Mouse (Mus musculus): ENCODE measurements around the gene Mast1. TPM values are rescaled to one million over a fixed set of nuclear protein-coding genes. Genes with fewer than 3 reads are reported as not detected.

The Mast1 gene
- total and polyA plus RNA-seq, 3 experiments, result 0.16 to 0.27 TPM; not detected in 1

- H3K4me1 ChIP-seq (ENCODE audit: insufficient read depth, low read depth, low read length), result peaks cover 82% of the 10 kb centered on the region
- no peaks in the 10 kb centered on the region for H3K9me3 ChIP-seq (replicated peaks)
- H3K27me3 ChIP-seq (ENCODE audit: insufficient read depth, low read length), result no peaks in the 10 kb centered on the region
- peaks cover 42% of the 10 kb centered on the region for H3K36me3 ChIP-seq (replicated peaks)
- peak; percentile 20 for DNase-seq (ENCODE audit: low spot score)
- no peak for TF ChIP-seq GATA2 (IDR thresholded peaks at IDR 0.05; ENCODE audit: borderline replicate concordance, low read depth, low read length)
- TF ChIP-seq TAL1 (conservative IDR thresholded peaks at IDR 0.05; ENCODE audit: low read depth, low read length), result no peak
- TF ChIP-seq GATA1 (IDR thresholded peaks at IDR 0.05; ENCODE audit: borderline replicate concordance, low read length), result no peak
- peak; percentile 77 for TF ChIP-seq CTCF (IDR thresholded peaks at IDR 0.05; ENCODE audit: low read depth, low read length)
- no peak; the same call in 1 of the 2 replicates for TF ChIP-seq POLR2AphosphoS5 (IDR thresholded peaks at IDR 0.05; ENCODE audit: insufficient replicate concordance, low read depth, low read length)
- no peak for ATAC-seq (ENCODE audit: extremely low read depth, insufficient number of reproducible peaks, low FRiP score, poor library complexity, severe bottlenecking)
- H3K4me3 ChIP-seq (ENCODE audit: low read depth, low read length), result peak overlapping the region; percentile 34; the same call in 1 of the 2 replicates
Measured at GRCm38 (mm10) chr8:84973803-84974542, 36.8 kb upstream of the Mast1 start.

GRCm38 (mm10) chr8:84973079-84973478 is 35.9 kb upstream of the Mast1 start:
- Histone ChIP-seq H3K36me3 (replicated peaks) (peaks cover 42% of the 10 kb centered on the region), H3K4me1 (ENCODE audit: insufficient read depth, low read depth, low read length) (peaks cover 82% of the 10 kb centered on the region), H3K9me3 (replicated peaks) (no peaks in the 10 kb centered on the region), H3K4me3 (ENCODE audit: low read depth, low read length) (no peak overlapping the region), H3K27me3 (ENCODE audit: insufficient read depth, low read length) (no peaks in the 10 kb centered on the region)
- no peak for ATAC-seq (ENCODE audit: extremely low read depth, insufficient number of reproducible peaks, low FRiP score, poor library complexity, severe bottlenecking)
- DNase-seq (ENCODE audit: low spot score), result no peak
- TF ChIP-seq GATA1 (IDR thresholded peaks at IDR 0.05; ENCODE audit: borderline replicate concordance, low read length), result no peak
- no peak for TF ChIP-seq CTCF (IDR thresholded peaks at IDR 0.05; ENCODE audit: low read depth, low read length)
- TF ChIP-seq POLR2AphosphoS5 (IDR thresholded peaks at IDR 0.05; ENCODE audit: insufficient replicate concordance, low read depth, low read length), result no peak

GRCm38 (mm10) chr8:84970913-84971312 is 33.8 kb upstream of the Mast1 start:
- Histone ChIP-seq H3K4me3 (ENCODE audit: low read depth, low read length) (peak overlapping the region; percentile 78), H3K27me3 (ENCODE audit: insufficient read depth, low read length) (no peaks in the 10 kb centered on the region), H3K4me1 (ENCODE audit: insufficient read depth, low read depth, low read length) (peaks cover 89% of the 10 kb centered on the region), H3K9me3 (replicated peaks) (no peaks in the 10 kb centered on the region), H3K36me3 (replicated peaks) (peaks cover 49% of the 10 kb centered on the region)
- DNase-seq (ENCODE audit: low spot score) (peak; percentile 79), ATAC-seq (ENCODE audit: extremely low read depth, insufficient number of reproducible peaks, low FRiP score, poor library complexity, severe bottlenecking) (peak; percentile 72)
- TF ChIP-seq GATA2 (IDR thresholded peaks at IDR 0.05; ENCODE audit: borderline replicate concordance, low read depth, low read length) (no peak), CTCF (IDR thresholded peaks at IDR 0.05; ENCODE audit: low read depth, low read length) (no peak), TAL1 (conservative IDR thresholded peaks at IDR 0.05; ENCODE audit: low read depth, low read length) (peak; percentile 86)

GRCm38 (mm10) chr8:84970135-84970790 is 33.1 kb upstream of the Mast1 start:
- peaks cover 87% of the 10 kb centered on the region for H3K4me1 ChIP-seq (ENCODE audit: insufficient read depth, low read depth, low read length)
- H3K27me3 ChIP-seq (ENCODE audit: insufficient read depth, low read length), result no peaks in the 10 kb centered on the region
- peak overlapping the region; percentile 78 for H3K4me3 ChIP-seq (ENCODE audit: low read depth, low read length)
- TF ChIP-seq POLR2AphosphoS5 (IDR thresholded peaks at IDR 0.05; ENCODE audit: insufficient replicate concordance, low read depth, low read length) (peak; percentile 8; the same call in 1 of the 2 replicates), TAL1 (conservative IDR thresholded peaks at IDR 0.05; ENCODE audit: low read depth, low read length) (no peak)
- ATAC-seq (ENCODE audit: extremely low read depth, insufficient number of reproducible peaks, low FRiP score, poor library complexity, severe bottlenecking) (no peak), DNase-seq (ENCODE audit: low spot score) (no peak)
- H3K9me3 ChIP-seq (replicated peaks), result no peaks in the 10 kb centered on the region
- H3K36me3 ChIP-seq (replicated peaks), result peaks cover 49% of the 10 kb centered on the region

GRCm38 (mm10) chr8:84969241-84970134 is 32.3 kb upstream of the Mast1 start, which contains the start of the genes Gm49661, Prdx2 and Rnaseh2a:
TSS of gene Gm49661 (minus strand) at chr8:84969433.
TSS of gene Prdx2 (plus strand) at chr8:84969587.
TSS of gene Rnaseh2a (minus strand) at chr8:84969767.
- ATAC-seq (ENCODE audit: extremely low read depth, insufficient number of reproducible peaks, low FRiP score, poor library complexity, severe bottlenecking), result no peak
- peak within 1 kb of the TSS; percentile 78 for H3K4me3 ChIP-seq (ENCODE audit: low read depth, low read length)
- H3K27me3 ChIP-seq (ENCODE audit: insufficient read depth, low read length), result no peaks in the 10 kb centered on the region
- DNase-seq (ENCODE audit: low spot score), result no peak
- no peak for TF ChIP-seq CTCF (IDR thresholded peaks at IDR 0.05; ENCODE audit: low read depth, low read length)
- no peak for TF ChIP-seq TAL1 (conservative IDR thresholded peaks at IDR 0.05; ENCODE audit: low read depth, low read length)
- TF ChIP-seq GATA2 (IDR thresholded peaks at IDR 0.05; ENCODE audit: borderline replicate concordance, low read depth, low read length), result no peak
- TF ChIP-seq GATA1 (IDR thresholded peaks at IDR 0.05; ENCODE audit: borderline replicate concordance, low read length), result no peak
- TF ChIP-seq POLR2AphosphoS5 (IDR thresholded peaks at IDR 0.05; ENCODE audit: insufficient replicate concordance, low read depth, low read length), result no peak
- H3K4me1 ChIP-seq (ENCODE audit: insufficient read depth, low read depth, low read length), result peaks cover 86% of the 10 kb centered on the region
- no peaks in the 10 kb centered on the region for H3K9me3 ChIP-seq (replicated peaks)
- peaks cover 54% of the 10 kb centered on the region for H3K36me3 ChIP-seq (replicated peaks)

GRCm38 (mm10) chr8:84968650-84969049 is 31.5 kb upstream of the Mast1 start:
- Histone ChIP-seq H3K4me3 (ENCODE audit: low read depth, low read length) (peak overlapping the region; percentile 78), H3K27me3 (ENCODE audit: insufficient read depth, low read length) (no peaks in the 10 kb centered on the region), H3K9me3 (replicated peaks) (no peaks in the 10 kb centered on the region), H3K4me1 (ENCODE audit: insufficient read depth, low read depth, low read length) (peaks cover 81% of the 10 kb centered on the region), H3K36me3 (replicated peaks) (peaks cover 59% of the 10 kb centered on the region)
- TF ChIP-seq GATA1 (IDR thresholded peaks at IDR 0.05; ENCODE audit: borderline replicate concordance, low read length) (no peak), GATA2 (IDR thresholded peaks at IDR 0.05; ENCODE audit: borderline replicate concordance, low read depth, low read length) (no peak), TAL1 (conservative IDR thresholded peaks at IDR 0.05; ENCODE audit: low read depth, low read length) (no peak), CTCF (IDR thresholded peaks at IDR 0.05; ENCODE audit: low read depth, low read length) (no peak), POLR2AphosphoS5 (IDR thresholded peaks at IDR 0.05; ENCODE audit: insufficient replicate concordance, low read depth, low read length) (no peak)
- ATAC-seq (ENCODE audit: extremely low read depth, insufficient number of reproducible peaks, low FRiP score, poor library complexity, severe bottlenecking) (no peak), DNase-seq (ENCODE audit: low spot score) (no peak)

Data from G1E (cell line).